Mouse (Mus musculus): ENCODE results near the gene Plxna2. TPM values are rescaled to one million over a fixed set of nuclear protein-coding genes. Genes with fewer than 3 reads are reported as not detected.

Gene Plxna2
- polyA plus RNA-seq, 1 experiment from 2014 or later, result 27.9 TPM

DNA sequence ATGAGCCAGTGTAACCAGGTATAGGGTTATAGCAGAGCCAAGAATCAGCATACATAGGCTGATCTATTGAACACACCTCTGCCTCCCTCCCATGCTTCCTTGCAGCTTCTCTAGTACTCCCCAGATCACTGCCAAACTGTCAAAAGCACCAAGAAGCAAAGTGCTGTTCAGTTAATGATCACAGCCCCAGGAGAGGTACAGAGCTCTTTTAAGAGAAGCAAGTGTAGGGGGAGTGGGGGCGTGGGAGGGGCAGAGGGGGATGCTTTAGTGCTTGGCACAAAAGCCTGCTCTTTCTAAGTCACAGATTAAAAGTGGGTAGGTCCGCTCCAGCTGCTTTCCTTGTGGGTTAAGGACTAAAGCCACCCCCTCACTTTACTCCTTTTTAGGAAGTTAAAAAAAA, 85.2 kb downstream of the Plxna2 start:
- 49% methylated on average over 2 of the region's 2 CpGs for WGBS
- Histone ChIP-seq H3K9ac (no peak overlapping the region), H3K27me3 (no peaks in the 10 kb centered on the region), H3K4me3 (no peak overlapping the region), H3K9me3 (replicated peaks) (no peaks in the 10 kb centered on the region), H3K4me2 (replicated peaks) (no peak overlapping the region), H3K4me1 (peaks cover 10% of the 10 kb centered on the region), H3K36me3 (no peaks in the 10 kb centered on the region), H3K27ac (no peak overlapping the region)
- no peak for ATAC-seq (ENCODE audit: low FRiP score)

GRCm38 (mm10) chr1:194704171-194704855, 86.3 kb downstream of the Plxna2 start:
- ATAC-seq (ENCODE audit: low FRiP score), result no peak
- Histone ChIP-seq H3K9ac (no peak overlapping the region), H3K27ac (no peak overlapping the region), H3K9me3 (replicated peaks) (no peaks in the 10 kb centered on the region), H3K27me3 (no peaks in the 10 kb centered on the region), H3K4me3 (no peak overlapping the region), H3K36me3 (no peaks in the 10 kb centered on the region), H3K4me2 (replicated peaks) (no peak overlapping the region), H3K4me1 (peaks cover 10% of the 10 kb centered on the region)
- WGBS, result 81% methylated on average over 1 of the region's 1 CpGs

GRCm38 (mm10) chr1:194706566-194706965, 88.5 kb downstream of the Plxna2 start:
- no peak overlapping the region for H3K27ac ChIP-seq
- no peaks in the 10 kb centered on the region for H3K9me3 ChIP-seq (replicated peaks)
- H3K9ac ChIP-seq, result no peak overlapping the region
- no peak for ATAC-seq (ENCODE audit: low FRiP score)
- no peak overlapping the region for H3K4me2 ChIP-seq (replicated peaks)
- no peaks in the 10 kb centered on the region for H3K36me3 ChIP-seq
- peaks cover 8% of the 10 kb centered on the region for H3K4me1 ChIP-seq
- no peaks in the 10 kb centered on the region for H3K27me3 ChIP-seq
- H3K4me3 ChIP-seq, result no peak overlapping the region
- 81% methylated on average over 2 of the region's 2 CpGs for WGBS

DNA sequence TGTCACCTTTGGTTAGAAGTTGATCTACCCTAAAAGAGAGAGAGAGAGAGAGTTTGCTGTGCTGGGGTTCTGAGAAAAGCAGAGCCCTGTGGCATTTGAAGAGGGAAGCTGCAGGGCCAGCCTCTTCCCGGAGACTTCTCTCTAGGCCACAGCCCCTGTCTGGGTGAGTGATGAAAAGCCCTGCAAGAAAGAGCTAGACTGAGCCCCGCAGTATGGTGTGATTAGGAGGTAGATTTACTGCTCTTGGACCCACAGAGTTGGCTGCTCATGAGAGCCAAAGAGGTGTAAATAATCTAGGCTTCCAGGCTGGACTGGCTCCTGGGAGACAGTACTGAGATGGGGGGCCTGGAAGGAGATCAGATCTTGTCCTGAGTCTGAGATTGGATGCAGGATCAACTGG, 94.4 kb downstream of the Plxna2 start:
- H3K4me2 ChIP-seq (replicated peaks), result no peak overlapping the region
- H3K4me3 ChIP-seq, result no peak overlapping the region
- H3K4me1 ChIP-seq, result peaks cover 15% of the 10 kb centered on the region
- no peak overlapping the region for H3K9ac ChIP-seq
- H3K27ac ChIP-seq, result no peak overlapping the region
- H3K27me3 ChIP-seq, result no peaks in the 10 kb centered on the region
- H3K36me3 ChIP-seq, result no peaks in the 10 kb centered on the region
- H3K9me3 ChIP-seq (replicated peaks), result no peaks in the 10 kb centered on the region
- 68% methylated on average over 2 of the region's 2 CpGs for WGBS
- no peak for ATAC-seq (ENCODE audit: low FRiP score)

DNA sequence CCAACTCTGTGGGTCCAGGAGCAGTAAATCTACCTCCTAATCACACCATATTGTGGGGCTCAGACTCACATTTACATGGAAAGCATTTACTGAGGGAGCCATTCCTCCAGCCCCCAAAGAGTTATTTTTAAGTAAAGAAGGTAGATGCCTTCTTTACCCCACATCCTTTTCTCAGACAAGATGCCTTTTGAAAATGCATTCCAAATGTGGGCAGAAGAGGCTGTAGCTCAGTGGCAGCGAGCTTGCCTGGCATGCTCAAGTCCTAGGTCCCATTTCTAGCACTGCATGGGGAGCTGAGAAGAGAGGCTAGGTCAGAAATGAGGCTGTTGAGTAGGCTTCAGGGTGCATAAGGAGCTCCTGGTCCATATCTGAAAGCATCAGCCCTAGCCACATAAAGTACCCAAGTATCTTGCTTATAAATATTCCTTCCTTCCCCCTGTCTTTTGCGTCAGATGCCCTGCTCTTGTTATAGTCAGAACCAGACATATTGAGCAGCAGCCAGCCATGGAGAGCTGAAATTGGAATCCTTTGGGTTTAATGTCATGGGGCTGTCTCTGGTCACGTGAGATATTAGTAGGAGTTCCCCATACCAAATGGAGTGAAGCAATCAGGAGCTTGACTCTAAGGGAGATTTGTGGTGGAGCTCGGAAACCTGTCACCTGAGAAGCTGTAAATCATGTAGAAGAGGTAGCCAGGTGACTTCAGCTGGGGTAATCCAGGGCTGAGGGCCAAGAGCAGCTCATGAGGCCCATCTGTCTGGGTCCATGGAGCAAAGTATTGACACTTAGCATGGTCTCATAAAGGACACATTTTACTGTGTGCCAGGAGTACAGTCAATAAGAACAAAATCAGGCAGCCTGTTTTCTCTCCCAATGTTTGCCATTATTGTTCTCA, 96.4 kb downstream of the Plxna2 start:
- H3K9ac ChIP-seq, result no peak overlapping the region
- H3K4me2 ChIP-seq (replicated peaks), result no peak overlapping the region
- H3K27me3 ChIP-seq, result no peaks in the 10 kb centered on the region
- H3K9me3 ChIP-seq (replicated peaks), result no peaks in the 10 kb centered on the region
- H3K36me3 ChIP-seq, result no peaks in the 10 kb centered on the region
- no peak overlapping the region for H3K27ac ChIP-seq
- peaks cover 15% of the 10 kb centered on the region for H3K4me1 ChIP-seq
- no peak overlapping the region for H3K4me3 ChIP-seq
- 77% methylated on average over 4 of the region's 4 CpGs for WGBS
- no peak for ATAC-seq (ENCODE audit: low FRiP score)

DNA sequence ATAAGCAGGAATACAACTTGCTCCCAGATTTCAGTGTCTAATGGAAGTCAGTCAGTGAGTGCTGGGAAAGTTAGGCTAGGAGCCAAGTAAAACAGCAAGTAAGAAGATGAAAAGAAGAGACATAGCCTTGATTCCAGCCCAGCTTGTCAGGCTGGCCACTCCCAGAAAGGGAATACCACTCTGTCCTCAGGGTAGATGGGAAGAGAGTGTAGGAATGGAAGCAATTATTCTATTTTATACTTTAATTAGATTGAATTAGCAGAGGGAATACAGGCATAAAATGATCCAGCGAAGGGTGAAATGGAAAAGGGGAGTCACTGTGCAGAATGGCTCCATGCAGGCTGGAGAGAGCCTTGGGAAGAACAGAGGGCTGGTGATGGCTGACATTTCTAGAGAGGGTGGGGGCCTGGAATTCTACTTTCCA, 99.4 kb downstream of the Plxna2 start:
- H3K9me3 ChIP-seq (replicated peaks), result no peaks in the 10 kb centered on the region
- no peak overlapping the region for H3K4me2 ChIP-seq (replicated peaks)
- no peaks in the 10 kb centered on the region for H3K36me3 ChIP-seq
- no peak overlapping the region; the same call in 1 of the 2 replicates for H3K27ac ChIP-seq
- H3K4me3 ChIP-seq, result no peak overlapping the region
- H3K4me1 ChIP-seq, result peaks cover 38% of the 10 kb centered on the region
- ATAC-seq (ENCODE audit: low FRiP score), result no peak
- H3K9ac ChIP-seq, result no peak overlapping the region
- 65% methylated on average over 1 of the region's 1 CpGs for WGBS
- no peaks in the 10 kb centered on the region for H3K27me3 ChIP-seq

DNA sequence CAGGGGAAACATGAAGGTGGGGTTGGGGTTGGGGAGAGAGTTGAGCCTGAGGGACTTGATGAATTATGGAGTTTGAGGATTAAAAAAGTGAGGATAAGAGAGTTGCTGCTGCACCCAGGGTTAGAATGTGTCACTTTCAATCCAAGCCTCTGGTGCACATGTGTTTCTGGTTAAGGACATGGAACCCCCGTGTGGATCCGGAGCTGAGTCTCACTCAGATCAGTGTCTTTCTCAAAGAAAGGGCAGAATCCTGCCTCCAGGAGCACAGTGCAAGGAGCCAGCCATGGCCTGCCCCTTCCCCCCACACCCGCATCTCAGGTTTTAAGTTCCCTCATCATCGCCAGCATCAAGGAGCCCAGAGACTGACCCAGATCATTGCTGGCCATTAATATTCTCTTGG, 102.4 kb downstream of the Plxna2 start:
- Histone ChIP-seq H3K9me3 (replicated peaks) (no peaks in the 10 kb centered on the region), H3K4me3 (no peak overlapping the region), H3K4me2 (replicated peaks) (no peak overlapping the region), H3K27me3 (no peaks in the 10 kb centered on the region), H3K36me3 (no peaks in the 10 kb centered on the region), H3K27ac (peak overlapping the region; percentile 78), H3K9ac (no peak overlapping the region), H3K4me1 (peaks cover 26% of the 10 kb centered on the region)
- no peak for ATAC-seq (ENCODE audit: low FRiP score)
- 40% methylated on average over 4 of the region's 4 CpGs for WGBS

GRCm38 (mm10) chr1:194721260-194721659, 103.2 kb downstream of the Plxna2 start:
- peak; percentile 85 for ATAC-seq (ENCODE audit: low FRiP score)
- Histone ChIP-seq H3K9ac (no peak overlapping the region), H3K27ac (peak overlapping the region; percentile 85), H3K9me3 (replicated peaks) (no peaks in the 10 kb centered on the region), H3K4me2 (replicated peaks) (no peak overlapping the region), H3K4me3 (no peak overlapping the region), H3K4me1 (peaks cover 26% of the 10 kb centered on the region), H3K27me3 (no peaks in the 10 kb centered on the region), H3K36me3 (no peaks in the 10 kb centered on the region)
- WGBS, result 43% methylated on average over 2 of the region's 2 CpGs

DNA sequence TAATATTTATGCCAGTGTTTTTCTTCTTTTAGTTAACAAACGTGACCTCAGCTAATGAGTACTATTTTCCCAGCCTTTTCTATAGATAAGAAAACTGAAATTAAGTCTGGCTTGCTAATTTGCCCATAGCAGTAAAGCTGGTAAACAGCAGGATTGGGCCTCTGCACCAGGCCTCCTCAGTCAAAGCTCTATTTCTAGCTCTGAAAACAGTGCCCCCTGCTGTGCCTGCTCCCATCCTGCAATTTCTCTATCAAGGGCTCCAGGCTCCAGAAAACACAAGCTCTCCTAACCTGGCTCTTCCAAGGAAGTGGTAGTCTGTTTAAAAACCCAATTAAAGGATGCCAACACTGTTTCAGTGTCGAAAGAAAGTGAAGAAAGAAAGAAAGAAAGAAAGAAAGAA, 104.3 kb downstream of the Plxna2 start:
- H3K27ac ChIP-seq, result peak overlapping the region; percentile 85; the same call in 1 of the 2 replicates
- H3K4me3 ChIP-seq, result no peak overlapping the region
- no peak overlapping the region for H3K9ac ChIP-seq

GRCm38 (mm10) chr1:194734836-194735235, 116.8 kb downstream of the Plxna2 start:
- H3K36me3 ChIP-seq, result no peaks in the 10 kb centered on the region
- no peaks in the 10 kb centered on the region for H3K9me3 ChIP-seq (replicated peaks)
- H3K9ac ChIP-seq, result no peak overlapping the region
- no peak overlapping the region for H3K4me2 ChIP-seq (replicated peaks)
- no peak overlapping the region for H3K4me3 ChIP-seq
- 84% methylated on average over 2 of the region's 2 CpGs for WGBS
- H3K4me1 ChIP-seq, result peaks cover 16% of the 10 kb centered on the region
- H3K27me3 ChIP-seq, result no peaks in the 10 kb centered on the region
- no peak for ATAC-seq (ENCODE audit: low FRiP score)
- no peak overlapping the region for H3K27ac ChIP-seq

More for the DNA sequence above, 104.3 kb downstream of the Plxna2 start:
- H3K4me2 ChIP-seq (replicated peaks), result no peak overlapping the region
- no peak for ATAC-seq (ENCODE audit: low FRiP score)
- 54% methylated on average over 2 of the region's 2 CpGs for WGBS
- no peaks in the 10 kb centered on the region for H3K36me3 ChIP-seq
- H3K4me1 ChIP-seq, result peaks cover 26% of the 10 kb centered on the region
- no peaks in the 10 kb centered on the region for H3K27me3 ChIP-seq
- no peaks in the 10 kb centered on the region for H3K9me3 ChIP-seq (replicated peaks)

GRCm38 (mm10) chr1:194739894-194740293, 121.9 kb downstream of the Plxna2 start:
- H3K27ac ChIP-seq, result peak overlapping the region; percentile 60
- no peaks in the 10 kb centered on the region for H3K27me3 ChIP-seq
- H3K4me2 ChIP-seq (replicated peaks), result no peak overlapping the region
- H3K36me3 ChIP-seq, result no peaks in the 10 kb centered on the region
- H3K9ac ChIP-seq, result no peak overlapping the region
- no peak overlapping the region for H3K4me3 ChIP-seq
- no peaks in the 10 kb centered on the region for H3K9me3 ChIP-seq (replicated peaks)
- peak; percentile 60; the same call in 1 of the 2 replicates for ATAC-seq (ENCODE audit: low FRiP score)
- H3K4me1 ChIP-seq, result peaks cover 26% of the 10 kb centered on the region

GRCm38 (mm10) chr1:194742901-194743422, 124.9 kb downstream of the Plxna2 start:
- no peak overlapping the region for H3K9ac ChIP-seq
- 34% methylated on average over 2 of the region's 2 CpGs for WGBS
- H3K27ac ChIP-seq, result peak overlapping the region; percentile 62
- no peak for ATAC-seq (ENCODE audit: low FRiP score)
- H3K36me3 ChIP-seq, result 0 out of 2 replicates have a peak, but pooled peaks cover 7% of the 10 kb centered on the region
- H3K4me3 ChIP-seq, result no peak overlapping the region
- no peaks in the 10 kb centered on the region for H3K27me3 ChIP-seq
- H3K9me3 ChIP-seq (replicated peaks), result no peaks in the 10 kb centered on the region
- no peak overlapping the region for H3K4me2 ChIP-seq (replicated peaks)
- peaks cover 54% of the 10 kb centered on the region for H3K4me1 ChIP-seq

Measured in hindbrain, embryonic 12.5 days (tissue).